Mouse (Mus musculus) kidney, adult 2 months (tissue): Measurements from ENCODE around the gene Slc27a2.

Experiments
- CTCF ChIP-seq: fragments of 200-500 bp; conservative IDR thresholded peaks from 2 replicates; pipeline ENCODE4 v1.5.1; 2011; ENCODE audit warnings: low read depth, mild to moderate bottlenecking, control low read depth, low read length, moderate library complexity, mixed read lengths; ENCODE audit not compliant: insufficient read depth, insufficient read length
- POLR2A ChIP-seq: fragments of 200-500 bp; IDR thresholded peaks from one replicate; pipeline ENCODE4 v1.6.1; 2011; ENCODE audit warnings: low read depth, low read length, control low read depth

GRCm38 (mm10) chr2:126552357-126553290, at the start of gene Slc27a2:
- TF ChIP-seq CTCF (no peak), POLR2A (no peak)
